Mouse (Mus musculus) liver, adult 2 months (tissue): ENCODE data around the gene Gm4305.
"Not testable (repeated sequence)": the region's sequence is repeated elsewhere in the genome, so short reads cannot be mapped to it uniquely, and the experiment has no call there.

Experiments
- CTCF ChIP-seq: fragments of 200-500 bp; IDR thresholded peaks from 2 replicates; pipeline ENCODE4 v1.5.1; 2011; ENCODE audit warnings: low read depth, low read length, control low read depth
- POLR2A ChIP-seq: fragments of 200-500 bp; IDR thresholded peaks from 2 replicates; pipeline ENCODE4 v1.6.1; 2011; ENCODE audit warnings: low read length, control low read depth; ENCODE audit not compliant: insufficient read depth; ENCODE audit errors: extremely low read depth

DNA sequence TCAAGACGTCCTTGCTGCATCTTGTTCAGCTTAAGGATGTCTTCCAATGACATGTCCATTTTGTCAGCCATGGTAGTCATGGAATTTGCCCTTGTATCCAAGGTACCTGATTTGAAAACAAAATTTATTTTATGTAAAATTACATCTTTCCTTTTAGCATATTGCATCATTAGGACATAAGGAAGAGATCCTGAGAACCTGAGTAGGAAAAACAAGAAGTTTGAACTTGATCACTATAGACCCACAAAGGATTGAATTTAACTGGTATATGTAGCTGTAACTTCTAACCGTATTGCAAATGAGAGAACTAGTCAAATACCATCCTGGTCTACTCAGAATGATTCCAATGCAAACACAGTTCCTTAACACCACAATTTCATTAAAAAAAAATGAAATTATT, 31.6 kb downstream of the Gm4305 start, which contains the start of gene Gm4312:
- TF ChIP-seq POLR2A, CTCF: not testable (repeated sequence)
